Mouse (Mus musculus) brain, adult 2 months (tissue): ENCODE data around the gene Dock4.
"Not testable (repeated sequence)": the region's sequence is repeated elsewhere in the genome, so short reads cannot be mapped to it uniquely, and the experiment has no call there.

ENCODE experiments used
- DNase-seq: peaks from one replicate; pipeline ENCODE4 v3.0.0; 2011; ENCODE audit warnings: low read depth, low spot score

Dock4 gene

GRCm38 (mm10) chr12:40823631-40824030 is 377.9 kb downstream of the Dock4 start:
- no peak for DNase-seq

DNA sequence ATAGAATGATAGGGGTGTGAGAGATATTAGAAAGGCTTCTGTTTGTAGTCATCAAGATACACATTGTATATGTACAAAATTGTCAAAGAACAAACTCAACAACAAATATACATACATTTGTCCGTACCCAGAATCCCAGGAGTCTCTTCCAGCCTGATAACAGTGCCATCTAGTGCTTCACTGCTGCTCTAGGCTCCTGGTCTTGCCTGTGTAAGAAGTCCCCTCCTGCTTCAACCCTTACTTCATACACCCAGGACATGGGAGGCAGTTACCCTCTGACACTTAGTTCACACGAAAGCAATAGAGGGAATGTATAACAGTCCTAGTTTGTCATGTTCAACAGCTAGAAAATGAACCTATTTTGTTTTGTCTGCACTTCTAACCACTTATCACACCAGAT is 378.5 kb downstream of the Dock4 start:
- DNase-seq, result peak; percentile 65

DNA sequence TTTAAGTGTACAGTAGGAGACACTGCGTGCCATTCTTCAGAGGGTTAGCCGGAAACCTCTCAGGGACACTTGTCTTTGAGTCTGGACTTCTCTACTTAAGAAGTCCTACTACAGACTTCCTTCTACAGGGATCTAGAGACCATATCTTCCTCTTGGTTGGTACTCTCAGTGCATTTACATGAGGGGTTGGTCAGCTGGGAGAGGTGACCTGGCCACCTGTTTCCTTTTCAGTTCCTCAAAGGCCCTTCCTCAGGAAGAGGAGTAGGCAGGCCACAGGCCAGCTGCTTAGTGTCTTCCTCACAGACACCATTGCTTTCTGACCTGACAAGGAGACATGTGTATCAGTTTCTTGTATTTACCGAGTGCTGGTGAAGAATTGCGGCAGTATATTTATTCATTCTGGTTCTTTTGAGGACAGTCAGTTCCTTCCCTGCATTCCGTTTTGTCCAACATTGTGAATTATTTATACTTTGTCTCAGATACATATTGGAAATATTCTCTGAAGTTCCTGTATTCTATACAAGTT is 380.2 kb downstream of the Dock4 start:
- no peak for DNase-seq

GRCm38 (mm10) chr12:40826491-40826890 is 380.7 kb downstream of the Dock4 start:
- no peak for DNase-seq

DNA sequence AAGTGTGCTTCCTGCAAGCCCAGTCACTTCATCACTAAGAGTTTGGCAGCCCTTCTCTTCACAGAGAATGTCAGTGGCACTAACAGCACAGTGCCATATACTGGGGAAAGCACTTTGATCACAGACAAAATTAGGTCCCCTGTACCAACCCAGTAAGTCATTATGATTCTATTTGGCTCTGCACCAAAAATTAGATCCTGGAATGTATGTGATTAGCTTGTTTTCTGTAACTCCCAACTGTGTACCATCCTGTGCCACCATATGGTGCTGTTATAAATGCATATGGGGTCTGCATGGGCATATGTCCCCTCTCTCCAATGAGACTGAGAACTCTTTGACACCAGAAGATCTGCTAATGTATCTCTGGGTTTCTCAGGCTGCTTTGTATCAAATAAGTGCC is 382.3 kb downstream of the Dock4 start:
- DNase-seq, result peak; percentile 37

GRCm38 (mm10) chr12:40829269-40829668 is 383.5 kb downstream of the Dock4 start:
- DNase-seq, result peak; percentile 64

GRCm38 (mm10) chr12:40832157-40832556 is 386.4 kb downstream of the Dock4 start:
- DNase-seq, result peak; percentile 77

- DNase-seq, result no peak
These were observed 391.2 kb downstream of the Dock4 start for GRCm38 (mm10) chr12:40836924-40837323.

DNA sequence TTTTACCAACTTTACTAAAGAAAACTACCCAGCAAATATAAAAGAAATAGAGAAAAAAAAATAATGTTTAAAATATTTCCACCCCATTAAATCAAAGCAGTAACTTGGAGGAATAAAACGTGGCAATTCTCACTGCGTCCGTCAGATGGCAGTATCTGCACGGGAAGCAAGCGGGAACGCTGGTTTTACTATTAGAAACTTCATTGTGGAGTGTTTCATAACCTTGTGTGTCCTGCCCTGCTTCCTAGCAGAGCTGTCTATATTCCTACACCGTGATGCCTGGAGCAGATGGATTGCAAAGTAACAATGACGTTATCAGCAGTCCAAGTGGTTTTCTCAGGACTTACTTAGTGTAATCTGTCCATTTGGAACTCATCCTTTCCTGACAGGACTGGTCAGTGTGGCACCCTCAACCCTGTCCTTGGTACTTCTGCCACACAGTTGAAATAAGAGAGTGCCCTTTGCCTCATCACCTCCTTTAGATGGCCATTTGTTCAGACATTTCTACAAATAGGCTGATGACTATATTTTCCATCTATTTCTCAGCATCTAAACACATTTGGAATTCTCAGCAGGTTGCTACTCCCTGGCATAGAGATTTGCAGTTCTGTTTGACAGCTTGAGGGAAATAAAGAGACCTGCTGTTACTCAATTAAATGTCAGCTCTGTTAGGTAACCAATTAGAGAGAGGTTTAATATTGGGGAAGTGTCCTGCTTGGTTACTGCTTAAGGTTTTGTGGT is 392.0 kb downstream of the Dock4 start:
- DNase-seq, result peak; percentile 93

DNA sequence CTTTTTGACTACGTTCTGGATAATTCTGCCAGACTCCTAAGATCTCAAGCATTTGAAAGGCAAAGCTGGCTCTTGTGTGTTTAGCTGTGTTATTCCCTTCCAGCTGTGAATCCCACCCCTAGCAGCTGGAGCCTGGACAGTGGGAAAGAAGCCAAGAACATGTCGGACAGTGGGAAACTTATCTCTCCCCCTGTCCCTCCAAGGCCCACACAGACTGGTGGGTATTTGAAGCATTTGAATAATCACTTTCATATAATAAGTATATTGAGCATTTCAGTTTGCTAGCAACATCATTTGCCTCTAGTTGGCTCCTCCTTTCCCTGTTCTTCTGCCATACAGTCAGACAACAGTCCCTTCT is 392.6 kb downstream of the Dock4 start:
- no peak for DNase-seq

GRCm38 (mm10) chr12:40838940-40839339 is 393.2 kb downstream of the Dock4 start:
- peak; percentile 59 for DNase-seq

GRCm38 (mm10) chr12:40839817-40840216 is 394.1 kb downstream of the Dock4 start:
- no peak for DNase-seq

GRCm38 (mm10) chr12:40842251-40842988 is 396.7 kb downstream of the Dock4 start:
- DNase-seq, result peak; percentile 73

GRCm38 (mm10) chr12:40842991-40843390 is 397.2 kb downstream of the Dock4 start:
- no peak for DNase-seq

DNA sequence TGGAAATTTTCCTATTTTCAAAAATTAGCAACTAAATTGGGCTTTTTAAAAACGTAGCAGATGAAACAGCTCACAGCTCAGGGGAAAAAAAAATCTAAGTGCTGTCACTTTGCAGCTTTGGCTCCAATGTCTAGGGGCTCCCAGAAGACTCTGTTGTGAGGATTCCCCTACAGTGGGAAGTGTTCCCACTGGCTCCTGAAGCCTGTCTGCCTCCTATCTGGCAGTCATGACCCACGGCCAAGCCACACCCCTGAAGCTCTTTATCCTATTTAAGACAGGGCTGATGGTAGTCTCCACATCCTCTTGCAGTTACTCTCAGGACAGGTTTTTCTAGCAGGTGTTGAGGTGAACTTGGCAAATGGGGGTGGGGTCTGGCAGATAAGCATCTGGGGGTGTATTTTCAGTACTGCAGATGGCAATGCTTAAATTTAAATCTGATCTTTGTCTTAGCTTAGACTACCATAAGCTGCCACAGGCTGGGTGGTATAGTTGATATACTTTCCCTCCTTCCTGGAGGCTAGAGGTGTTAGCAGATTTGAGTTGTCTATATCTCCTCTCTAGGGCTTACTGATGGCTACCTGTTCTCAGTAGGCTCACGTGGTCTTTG is 397.8 kb downstream of the Dock4 start:
- peak; percentile 51 for DNase-seq

DNA sequence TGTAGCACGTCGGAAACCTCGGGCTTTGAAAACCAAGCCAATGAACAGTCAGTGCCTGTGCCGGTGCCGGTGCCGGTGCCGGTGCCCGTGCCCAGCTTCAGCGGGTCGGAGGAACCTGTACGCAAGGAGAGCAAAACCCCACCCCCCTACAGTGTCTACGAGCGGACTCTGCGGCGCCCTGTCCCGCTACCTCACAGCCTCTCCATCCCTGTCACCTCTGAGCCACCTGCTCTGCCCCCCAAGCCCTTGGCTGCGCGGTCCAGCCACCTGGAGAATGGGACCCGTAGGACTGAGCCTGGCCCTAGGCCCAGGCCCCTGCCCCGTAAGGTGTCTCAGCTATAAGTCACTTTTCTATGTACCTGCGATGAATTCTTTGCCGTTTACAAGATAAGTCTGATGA is 398.6 kb downstream of the Dock4 start:
- DNase-seq, result no peak

DNA sequence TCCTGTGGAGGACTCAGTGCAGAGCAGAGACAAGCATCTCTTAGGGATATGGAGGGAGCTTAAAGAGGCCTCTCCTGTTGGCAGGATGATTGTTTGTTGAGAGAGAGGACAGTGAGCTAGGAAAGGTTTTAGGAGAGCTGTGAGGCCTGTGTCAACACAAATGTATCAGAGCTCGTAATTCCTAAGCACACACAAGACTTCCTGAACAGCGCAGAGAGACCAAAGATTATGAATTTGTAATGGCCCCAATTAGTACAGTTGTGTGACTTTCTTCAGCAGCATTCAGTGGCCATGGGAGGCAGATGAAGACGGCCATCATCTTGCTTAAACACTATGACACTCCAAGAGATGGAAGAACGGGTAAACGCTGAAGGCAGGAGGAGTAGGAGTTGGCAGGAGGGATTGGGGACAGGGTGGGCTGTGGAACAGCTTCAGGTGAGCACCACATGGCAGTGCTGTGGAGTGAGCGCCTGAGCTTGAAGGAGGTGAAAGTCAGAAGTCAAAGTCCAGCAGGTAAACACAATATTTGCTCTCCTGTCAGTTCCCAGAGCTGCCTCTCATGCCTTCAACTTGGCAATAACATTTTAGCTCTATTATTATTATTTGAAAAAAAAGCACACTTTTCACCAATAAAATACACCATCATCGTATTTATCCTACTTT is 409.1 kb downstream of the Dock4 start:
- DNase-seq, result no peak

GRCm38 (mm10) chr12:40857466-40857865 is 411.7 kb downstream of the Dock4 start:
- DNase-seq, result no peak

DNA sequence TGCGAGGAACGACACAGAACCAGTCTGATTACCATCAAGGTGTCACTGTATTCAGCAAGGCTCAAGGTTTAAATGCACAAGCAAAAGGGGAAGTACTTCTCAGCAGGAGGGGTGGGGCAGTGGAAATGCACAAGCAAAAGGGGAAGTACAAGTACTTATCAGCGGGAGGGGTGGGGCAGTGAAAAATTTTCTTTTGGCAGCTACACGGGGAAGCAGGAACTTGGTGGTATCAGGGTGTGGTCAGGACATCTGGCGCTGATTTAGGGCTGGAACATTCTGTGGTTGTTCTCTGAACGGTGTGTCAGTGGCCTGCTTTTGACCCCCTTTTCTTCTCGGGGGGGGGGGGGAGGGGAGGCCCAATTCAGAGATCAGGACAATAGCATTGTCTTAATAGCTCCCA is 413.0 kb downstream of the Dock4 start:
- DNase-seq, result not testable (repeated sequence)

DNA sequence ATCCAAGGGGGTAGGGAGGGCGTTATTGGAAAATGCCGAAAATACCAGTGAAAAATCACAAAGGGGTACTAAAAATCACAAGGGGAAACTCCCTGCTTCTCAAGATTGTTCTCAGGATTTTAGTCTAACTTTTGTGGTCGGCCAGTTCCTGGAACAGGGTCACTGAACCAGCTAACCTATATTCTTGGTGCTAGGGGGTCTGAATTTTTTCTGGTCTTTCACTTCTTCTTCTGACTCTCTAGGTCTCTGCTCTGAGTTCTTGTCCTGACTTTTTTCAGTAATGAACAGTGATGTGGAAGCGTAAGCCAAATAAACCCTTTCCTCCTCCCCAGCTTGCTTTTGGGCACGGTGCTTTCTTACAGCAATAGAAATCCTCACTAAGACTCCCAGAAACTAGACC is 424.6 kb downstream of the Dock4 start:
- DNase-seq, result no peak

- DNase-seq, result no peak
These were observed 427.0 kb downstream of the Dock4 start for GRCm38 (mm10) chr12:40872716-40873115.

- not testable (repeated sequence) for DNase-seq
These were observed 427.5 kb downstream of the Dock4 start for GRCm38 (mm10) chr12:40873267-40873666.
